Mouse (Mus musculus): ENCODE measurements around the gene Speer4e.
"Not testable (repeated sequence)": the region's sequence is repeated elsewhere in the genome, so short reads cannot be mapped to it uniquely, and the experiment has no call there.

Gene Speer4e

DNA sequence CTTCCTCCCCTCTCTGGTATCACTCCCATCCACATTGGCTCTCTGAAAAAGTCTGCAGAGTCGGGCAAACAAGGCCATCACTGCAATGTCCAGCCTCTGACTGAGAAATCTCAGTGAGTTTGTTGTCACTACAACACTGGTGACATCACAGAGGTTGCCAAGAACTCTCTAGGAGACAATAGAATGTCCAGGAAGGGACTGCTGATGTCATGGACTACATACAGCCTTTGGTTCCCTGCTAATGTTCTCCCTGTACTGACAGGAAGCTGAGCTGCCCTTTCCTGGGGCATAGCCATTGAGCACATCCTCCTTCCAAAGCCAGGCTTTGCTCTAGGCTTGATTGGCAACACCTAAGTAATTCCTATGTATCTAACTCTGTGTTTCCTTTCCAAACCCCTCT lies at the start of gene Speer4e:
TSS of gene Speer4e (minus strand) at position 101 of the 400 bp plus-strand sequence.
- DNase-seq (ENCODE audit: low spot score): not testable (repeated sequence)

DNA sequence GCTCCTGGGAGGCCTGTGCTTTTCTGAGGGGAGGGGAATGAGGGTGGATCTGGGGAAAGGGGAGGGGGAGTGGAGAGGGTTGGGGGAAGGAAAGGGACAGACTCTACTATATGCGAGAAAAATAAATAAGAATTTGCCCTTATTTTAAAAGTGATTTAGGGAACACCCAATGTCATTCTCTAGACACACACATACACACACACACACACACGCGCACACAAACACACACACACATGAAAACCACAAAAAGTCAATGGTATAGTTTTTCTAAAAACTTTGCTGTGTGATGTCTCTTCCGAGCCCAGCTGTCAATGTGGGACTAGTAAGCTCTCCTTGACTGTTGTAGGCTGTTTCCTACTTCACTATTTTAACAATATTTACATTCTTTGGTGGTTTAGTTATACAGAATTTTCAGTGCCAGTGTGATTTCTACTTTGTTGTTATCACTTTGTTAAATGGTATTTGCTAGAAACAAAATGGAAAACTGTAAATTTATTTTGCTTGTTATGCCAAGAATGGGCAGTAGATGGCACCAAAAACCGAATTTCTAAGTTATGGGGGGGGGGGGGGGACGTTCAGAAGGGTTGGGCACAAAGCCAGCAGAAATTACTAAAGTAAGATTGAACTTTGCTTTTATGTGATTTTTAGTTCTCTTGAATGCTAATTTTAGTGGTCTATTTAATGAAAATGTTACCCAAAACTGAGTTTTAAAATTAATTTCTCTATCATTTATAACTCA lies 48.6 kb upstream of the Speer4e start:
- DNase-seq (ENCODE audit: low spot score): not testable (repeated sequence)

DNA sequence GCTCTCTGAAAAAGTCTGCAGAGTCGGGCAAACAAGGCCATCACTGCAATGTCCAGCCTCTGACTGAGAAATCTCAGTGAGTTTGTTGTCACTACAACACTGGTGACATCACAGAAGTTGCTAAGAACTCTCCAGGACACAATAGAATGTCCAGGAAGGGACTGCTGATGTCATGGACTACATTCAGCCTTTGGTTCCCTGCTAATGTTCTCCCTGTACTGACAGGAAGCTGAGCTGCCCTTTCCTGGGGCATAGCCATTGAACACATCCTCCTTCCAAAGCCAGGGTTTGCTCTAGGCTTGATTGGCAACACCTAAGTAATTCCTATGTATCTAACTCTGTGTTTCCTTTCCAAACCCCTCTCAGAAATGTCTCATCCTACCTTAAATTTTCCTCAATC lies 40.6 kb upstream of the Speer4e start, which contains the start of gene Gm10354:
TSS of gene Gm10354 (minus strand) at position 101 of the 400 bp plus-strand sequence.
- not testable (repeated sequence) for DNase-seq (ENCODE audit: low spot score)

DNA sequence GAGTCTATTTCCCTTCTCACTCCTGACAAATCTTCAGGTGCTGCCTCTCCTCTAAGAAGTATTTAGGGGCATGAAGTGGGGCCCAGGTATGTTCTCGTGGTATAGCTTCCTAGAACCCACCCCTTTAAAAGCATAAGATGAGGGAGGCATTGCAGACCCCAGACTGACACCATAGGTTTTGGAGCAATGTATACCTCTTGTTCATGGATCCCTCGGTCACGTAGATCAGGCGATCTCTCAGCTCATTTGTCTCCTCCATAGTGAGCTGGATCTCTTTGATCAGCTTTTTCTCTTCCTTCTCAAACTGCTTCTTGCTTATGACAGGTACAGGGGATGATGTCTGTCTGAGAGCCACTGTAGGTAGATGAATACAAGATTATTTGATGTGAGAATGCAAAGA lies 39.1 kb upstream of the Speer4e start:
- DNase-seq (ENCODE audit: low spot score): not testable (repeated sequence)

DNA sequence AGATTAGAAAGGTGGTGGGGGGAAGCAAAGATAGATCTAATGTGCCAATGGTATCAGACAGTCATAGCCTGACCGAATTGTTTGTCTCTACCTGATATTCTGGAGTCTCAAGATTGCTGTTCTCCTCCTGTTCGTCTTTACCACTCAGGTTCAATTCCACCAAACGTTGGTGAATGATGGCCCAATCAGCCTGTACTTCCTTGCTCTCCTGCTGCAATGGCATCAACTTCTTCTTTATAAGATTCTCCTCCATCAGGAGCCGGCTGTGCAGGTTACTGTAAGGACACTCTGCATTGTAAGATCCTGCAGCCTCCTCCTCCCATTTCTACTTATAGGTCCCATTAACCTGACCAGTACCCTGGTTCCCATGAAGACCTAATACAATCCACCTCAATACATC lies 37.1 kb upstream of the Speer4e start:
- not testable (repeated sequence) for DNase-seq (ENCODE audit: low spot score)

DNA sequence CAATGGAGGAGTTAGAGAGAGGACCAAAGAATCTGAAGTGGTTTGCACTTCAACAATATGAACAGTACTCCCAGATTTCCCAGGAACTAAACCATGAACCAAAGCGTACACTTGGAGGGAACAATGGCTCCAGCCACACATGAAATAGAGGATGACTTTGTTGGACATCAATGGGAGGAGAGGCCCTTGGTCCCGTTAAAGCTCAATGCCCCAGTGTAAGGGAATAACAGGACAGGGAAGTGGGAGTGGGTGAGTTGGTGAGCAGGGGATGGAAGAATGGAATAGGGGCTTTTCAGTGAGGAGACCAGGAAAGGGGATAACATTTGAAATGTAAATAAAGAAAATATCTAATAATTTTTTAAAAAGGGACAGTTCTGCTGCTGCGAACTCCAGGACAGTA lies 34.6 kb upstream of the Speer4e start:
- not testable (repeated sequence) for DNase-seq (ENCODE audit: low spot score)

- peak; percentile 50 for DNase-seq (ENCODE audit: low spot score)
Measured at GRCm38 (mm10) chr5:14963821-14964220, 25.6 kb upstream of the Speer4e start.

GRCm38 (mm10) chr5:14961502-14961901 lies 23.3 kb upstream of the Speer4e start:
- DNase-seq (ENCODE audit: low spot score): not testable (repeated sequence)

DNA sequence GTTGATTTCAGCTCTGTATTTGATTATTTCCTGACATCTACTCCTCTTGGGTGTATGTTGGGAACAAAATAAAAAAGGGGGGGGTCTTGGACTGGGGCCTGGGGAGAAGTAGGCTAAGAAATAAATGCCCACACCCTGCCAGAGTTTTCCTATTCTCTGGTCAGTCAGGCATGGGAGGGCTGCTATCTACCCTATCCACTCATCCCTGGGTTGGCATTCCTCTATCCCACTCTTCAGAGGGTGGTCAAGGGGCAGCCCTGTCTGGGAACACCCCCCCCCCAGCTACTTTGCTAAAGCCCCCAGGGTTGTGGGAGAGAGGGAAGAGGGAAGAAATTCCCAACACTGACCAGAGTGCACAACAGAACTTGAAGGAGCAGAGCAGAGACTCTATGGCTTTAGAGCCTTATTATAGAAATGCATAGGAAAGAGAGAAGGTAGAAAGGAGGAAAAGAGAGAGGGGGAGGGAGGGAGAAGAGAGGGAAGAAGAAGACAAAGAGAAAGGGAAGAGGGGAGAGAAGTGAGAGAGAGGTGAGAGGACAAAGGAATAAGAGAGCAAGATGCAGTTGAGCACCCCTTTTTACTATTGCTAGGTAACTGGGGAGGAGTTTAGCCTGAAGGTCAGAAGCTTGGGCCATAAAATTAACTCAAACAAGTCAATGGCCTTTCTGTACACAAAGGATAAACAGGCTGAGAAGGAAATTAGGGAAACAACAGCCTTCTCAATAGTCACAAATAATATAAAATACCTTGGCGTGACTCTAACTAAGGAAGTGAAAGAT lies 17.9 kb upstream of the Speer4e start:
- not testable (repeated sequence) for DNase-seq (ENCODE audit: low spot score)

- DNase-seq (ENCODE audit: low spot score): not testable (repeated sequence)
Measured at GRCm38 (mm10) chr5:14953587-14953986, 15.4 kb upstream of the Speer4e start.

GRCm38 (mm10) chr5:14952749-14953148 lies 14.5 kb upstream of the Speer4e start:
- not testable (repeated sequence) for DNase-seq (ENCODE audit: low spot score)

DNA sequence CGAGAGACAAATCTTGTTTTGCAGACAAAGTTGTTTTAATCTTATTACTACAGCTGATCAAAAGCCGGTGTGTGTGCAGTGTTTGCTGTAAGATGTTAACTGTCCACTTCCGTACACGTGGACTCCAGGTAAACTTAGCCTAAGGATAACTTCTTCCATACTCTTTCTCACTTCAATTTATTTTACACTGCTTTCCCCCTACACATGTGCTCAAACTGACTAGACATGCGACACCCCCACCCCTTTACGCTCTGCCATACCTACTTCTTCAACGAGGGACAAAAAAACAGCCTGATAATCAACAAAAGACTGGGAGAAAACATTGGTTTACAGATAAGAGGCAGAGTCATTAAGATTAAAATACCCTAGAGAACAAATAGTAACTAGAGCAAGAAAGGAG lies 13.6 kb upstream of the Speer4e start:
- DNase-seq (ENCODE audit: low spot score): not testable (repeated sequence)

DNA sequence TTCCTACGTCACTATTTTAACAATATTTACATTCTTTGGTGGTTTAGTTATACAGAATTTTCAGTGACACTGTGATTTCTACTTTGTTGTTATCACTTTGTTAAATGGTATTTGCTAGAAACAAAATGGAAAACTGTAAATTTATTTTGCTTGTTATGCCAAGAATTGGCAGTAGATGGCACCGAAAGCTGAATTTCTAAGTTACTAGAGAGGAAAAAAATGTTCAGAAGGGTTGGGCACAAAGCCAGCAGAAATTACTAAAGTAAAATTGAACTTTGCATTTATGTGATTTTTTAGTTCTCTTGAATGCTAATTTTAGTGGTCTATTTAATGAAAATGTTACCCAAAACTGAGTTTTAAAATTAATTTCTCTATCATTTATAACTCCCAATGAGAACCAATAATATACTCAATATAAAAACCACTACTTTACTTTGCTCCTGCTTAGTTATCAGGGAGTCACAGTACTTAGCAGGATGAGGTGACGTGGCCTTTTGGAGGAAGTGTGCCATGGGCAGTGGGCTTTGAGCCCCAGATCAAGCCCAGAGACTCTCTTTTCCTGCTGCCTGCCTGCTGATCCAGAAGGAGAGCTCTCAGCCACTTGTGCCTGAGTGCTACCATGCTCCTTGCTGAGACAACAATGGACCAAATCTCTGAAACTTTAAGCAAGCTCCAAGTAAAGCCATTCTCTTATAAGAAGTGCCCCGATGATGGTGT lies 9.4 kb upstream of the Speer4e start:
- DNase-seq (ENCODE audit: low spot score): peak; percentile 37

- not testable (repeated sequence) for DNase-seq (ENCODE audit: low spot score)
Measured at GRCm38 (mm10) chr5:14945524-14945923, 7.3 kb upstream of the Speer4e start.

DNA sequence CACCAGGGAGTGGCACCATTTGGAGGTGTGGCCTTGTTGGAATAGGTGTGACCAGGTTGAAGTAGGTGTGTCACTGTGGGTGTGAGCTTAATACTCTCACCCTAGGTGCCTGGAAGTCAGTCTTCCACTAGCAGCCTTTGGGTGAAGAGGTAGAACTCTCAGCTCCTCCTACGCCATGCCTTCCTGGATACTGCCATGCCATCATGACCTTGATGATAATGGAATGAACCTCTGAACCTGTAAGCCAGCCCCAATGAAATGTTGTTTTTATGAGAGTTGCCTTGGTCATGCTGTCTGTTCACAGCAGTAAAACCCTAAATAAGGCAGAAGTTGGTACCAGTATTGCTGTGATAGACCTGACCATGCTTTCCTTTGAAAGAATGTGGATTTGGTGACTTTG lies 2.8 kb upstream of the Speer4e start:
- not testable (repeated sequence) for DNase-seq (ENCODE audit: low spot score)

DNA sequence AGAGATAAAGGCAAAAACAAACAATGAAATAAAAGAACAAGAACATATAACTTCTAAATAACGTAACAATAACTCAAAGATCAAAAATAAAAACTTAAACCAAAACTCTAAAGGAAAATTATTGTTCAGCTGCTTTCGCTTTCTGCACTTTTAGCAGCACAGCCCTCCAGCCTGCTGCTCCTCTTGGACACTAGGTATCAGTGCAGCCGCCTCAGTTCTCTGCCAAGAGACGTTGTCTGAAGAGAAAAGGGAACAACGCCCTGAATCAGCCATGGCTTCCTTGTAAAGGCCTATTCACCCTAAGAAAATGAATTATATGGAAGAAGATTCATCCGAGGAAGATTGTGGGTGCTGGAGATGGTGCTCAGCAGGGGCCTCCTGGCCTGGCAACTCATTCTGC lies 4.5 kb downstream of the Speer4e start:
- not testable (repeated sequence) for DNase-seq (ENCODE audit: low spot score)

DNA sequence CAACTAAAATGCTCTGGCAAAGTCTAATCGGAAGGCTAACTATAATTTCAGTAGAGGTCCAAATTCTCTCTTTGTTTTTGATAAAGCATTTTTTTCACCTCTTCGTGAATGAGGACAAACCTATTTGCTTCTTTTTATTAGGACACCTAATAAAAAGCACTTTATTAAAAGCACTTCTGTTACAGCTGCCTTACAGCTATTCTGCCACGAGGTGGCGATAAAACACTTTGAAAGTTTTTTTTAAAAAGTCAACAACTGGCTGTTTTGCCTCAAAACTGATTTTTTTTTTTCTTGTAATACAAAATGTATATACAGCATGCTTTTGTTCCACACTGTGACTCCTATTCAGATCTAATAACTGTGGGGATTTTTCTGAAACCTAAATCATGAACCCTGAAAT lies 11.2 kb downstream of the Speer4e start:
- DNase-seq (ENCODE audit: low spot score): not testable (repeated sequence)

DNA sequence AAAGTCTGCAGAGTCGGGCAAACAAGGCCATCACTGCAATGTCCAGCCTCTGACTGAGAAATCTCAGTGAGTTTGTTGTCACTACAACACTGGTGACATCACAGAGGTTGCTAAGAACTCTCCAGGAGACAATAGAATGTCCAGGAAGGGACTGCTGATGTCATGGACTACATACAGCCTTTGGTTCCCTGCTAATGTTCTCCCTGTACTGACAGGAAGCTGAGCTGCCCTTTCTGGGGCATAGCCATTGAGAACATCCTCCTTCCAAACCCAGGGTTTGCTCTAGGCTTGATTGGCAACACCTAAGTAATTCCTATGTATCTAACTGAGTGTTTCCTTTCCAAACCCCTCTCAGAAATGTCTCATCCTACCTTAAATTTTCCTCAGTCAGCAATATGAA lies 23.4 kb downstream of the Speer4e start, which contains the start of gene Gm9758:
TSS of gene Gm9758 (minus strand) at position 101 of the 400 bp plus-strand sequence.
- DNase-seq (ENCODE audit: low spot score): not testable (repeated sequence)

DNA sequence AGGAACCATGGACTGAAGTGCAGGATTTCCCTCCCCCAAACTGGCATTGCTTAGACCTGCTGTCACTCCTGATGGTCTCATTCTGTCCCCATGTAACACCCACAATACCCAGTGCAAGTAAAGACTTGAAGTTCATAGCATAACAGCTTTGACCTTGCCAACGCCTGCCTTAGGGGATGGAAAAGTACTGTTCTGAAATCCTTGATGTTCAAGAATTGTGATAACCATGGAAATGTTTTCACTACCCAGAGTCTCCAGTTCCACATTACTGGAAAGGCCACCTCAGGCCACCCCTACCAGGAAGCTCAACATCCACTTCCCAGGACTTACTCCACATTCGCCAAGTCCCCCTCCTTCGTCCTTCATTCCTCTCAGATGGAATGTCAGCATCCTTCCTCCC lies 23.9 kb downstream of the Speer4e start:
- DNase-seq (ENCODE audit: low spot score): not testable (repeated sequence)

- DNase-seq (ENCODE audit: low spot score): peak; percentile 17
Measured at GRCm38 (mm10) chr5:14903539-14903938, 34.7 kb downstream of the Speer4e start.

GRCm38 (mm10) chr5:14892242-14892641 lies 46.0 kb downstream of the Speer4e start:
- no peak for DNase-seq (ENCODE audit: low spot score)

DNA sequence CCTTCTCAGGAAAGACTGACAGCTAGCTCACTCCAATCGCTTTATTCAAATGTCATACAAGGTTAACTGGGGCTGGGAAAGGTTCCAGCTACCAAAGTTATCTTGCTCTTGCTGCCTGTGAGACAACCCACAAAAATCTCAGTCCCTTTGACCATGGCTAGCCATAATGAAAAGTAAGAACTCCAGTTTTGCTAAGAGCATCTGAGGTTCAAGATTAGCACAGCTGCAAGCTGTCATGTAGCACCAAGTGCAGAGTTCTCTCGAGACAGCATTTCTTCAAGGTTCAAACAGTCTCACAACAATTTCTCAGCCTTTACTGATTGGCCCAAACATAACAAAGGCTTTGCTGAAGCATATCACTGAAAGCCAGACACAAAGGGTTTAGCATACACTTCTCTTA lies 52.9 kb downstream of the Speer4e start:
- DNase-seq (ENCODE audit: low spot score): not testable (repeated sequence)
